Mouse (Mus musculus) CH12.LX (cell line): Measurements from ENCODE around the gene Tnfaip2. TPM values are rescaled to one million over a fixed set of nuclear protein-coding genes. Genes with fewer than 3 reads are reported as not detected.

Experiments used
- DNase-seq: peaks from one replicate; pipeline ENCODE4 v3.0.0-alpha.2; 2013; ENCODE audit errors: extremely low read depth
- H3K27ac ChIP-seq: 2 replicates; pipeline ENCODE4 v1.5.1; 2012; ENCODE audit warnings: low read depth, mild to moderate bottlenecking, control low read depth, moderate library complexity; ENCODE audit not compliant: insufficient read depth
- H3K27me3 ChIP-seq: replicated peaks from 2 replicates; pipeline ENCODE3; 2012; ENCODE audit warnings: inconsistent platforms
- H3K36me3 ChIP-seq, 2 experiments: replicated peaks in 1 of 2; 2 replicates each; pipeline versions ENCODE3 to v1.6.1; 2012; ENCODE audit warnings: inconsistent platforms in 1 of 2, low read length in 1 of 2, mild to moderate bottlenecking in 1 of 2, mixed read lengths in 1 of 2, moderate library complexity in 1 of 2; ENCODE audit not compliant: control insufficient read depth in 1 of 2, insufficient read depth in 1 of 2
- H3K4me1 ChIP-seq, 2 experiments: 2 replicates each; pipeline ENCODE4 v1.6.1; 2012; ENCODE audit warnings: inconsistent platforms in 1 of 2, moderate library complexity in 1 of 2; ENCODE audit not compliant: insufficient read depth in 2 of 2, control insufficient read depth in 1 of 2
- H3K4me2 ChIP-seq: 2 replicates; pipeline ENCODE4 v1.6.1; 2012; ENCODE audit warnings: low read depth, mild to moderate bottlenecking, control low read depth; ENCODE audit not compliant: poor library complexity, insufficient read depth, severe bottlenecking
- H3K4me3 ChIP-seq, 3 experiments: fragments of 150-350 bp in 1 of 3; sonication (generic) in 1 of 3; replicated peaks in 1 of 3; 2 replicates each; pipeline versions ENCODE3 to v1.5.1; 2011 to 2012; ENCODE audit warnings: low read depth in 2 of 3, low read length in 2 of 3, mild to moderate bottlenecking in 2 of 3, moderate library complexity in 2 of 3, control low read depth in 1 of 3, improper control_type of control experiment in 1 of 3, inconsistent platforms in 1 of 3, mixed read lengths in 1 of 3; ENCODE audit not compliant: poor library complexity in 1 of 3
- H3K79me2 ChIP-seq: replicated peaks from 2 replicates; pipeline ENCODE4 v1.6.1; 2012; ENCODE audit warnings: mild to moderate bottlenecking, moderate library complexity; ENCODE audit not compliant: control insufficient read depth, poor library complexity, insufficient read depth, severe bottlenecking; ENCODE audit errors: extremely low read depth
- H3K9ac ChIP-seq: 2 replicates; pipeline ENCODE4 v1.6.1; 2012; ENCODE audit warnings: low read depth, mild to moderate bottlenecking, control low read depth, moderate library complexity; ENCODE audit not compliant: insufficient read depth
- H3K9me3 ChIP-seq: replicated peaks from 2 replicates; pipeline ENCODE3; 2012; ENCODE audit warnings: low read length, inconsistent platforms, mixed read lengths
- BHLHE40 ChIP-seq: IDR thresholded peaks from 2 replicates; pipeline ENCODE4 v1.6.1; 2011; ENCODE audit warnings: mild to moderate bottlenecking, low read depth, low read length, improper control_type of control experiment
- CHD1 ChIP-seq: IDR thresholded peaks from 2 replicates; pipeline ENCODE4 v1.6.1; 2012; ENCODE audit warnings: low read depth, low read length, improper control_type of control experiment, inconsistent platforms
- CHD2 ChIP-seq: IDR thresholded peaks from 2 replicates; pipeline ENCODE4 v1.6.1; 2011; ENCODE audit warnings: low read length, improper control_type of control experiment
- CTCF ChIP-seq, 2 experiments: IDR thresholded peaks in 1 of 2; conservative IDR thresholded peaks in 1 of 2; 2 replicates each; pipeline ENCODE4 v1.5.1; 2011 to 2012; ENCODE audit warnings: low read depth in 2 of 2, low read length in 2 of 2, improper control_type of control experiment in 1 of 2, inconsistent platforms in 1 of 2, mild to moderate bottlenecking in 1 of 2, moderate library complexity in 1 of 2
- E2F4 ChIP-seq: IDR thresholded peaks from 2 replicates; pipeline ENCODE4 v1.6.1; 2011; ENCODE audit warnings: low read depth, low read length, improper control_type of control experiment; ENCODE audit not compliant: insufficient replicate concordance
- EP300 ChIP-seq: IDR thresholded peaks from 2 replicates; pipeline ENCODE4 v1.6.1; 2011; ENCODE audit warnings: low read length, improper control_type of control experiment
- ETS1 ChIP-seq: conservative IDR thresholded peaks from 2 replicates; pipeline ENCODE4 v1.6.1; 2012; ENCODE audit warnings: low read depth, mild to moderate bottlenecking, inconsistent platforms, low read length, improper control_type of control experiment, moderate library complexity
- GABPA ChIP-seq: IDR thresholded peaks from 2 replicates; pipeline ENCODE4 v1.6.1; 2012; ENCODE audit warnings: low read depth, low read length, improper control_type of control experiment, inconsistent platforms; ENCODE audit not compliant: insufficient replicate concordance
- JUN ChIP-seq: IDR thresholded peaks from 2 replicates; pipeline ENCODE4 v1.6.1; 2011; ENCODE audit warnings: low read depth, mild to moderate bottlenecking, low read length, improper control_type of control experiment, moderate library complexity; ENCODE audit not compliant: insufficient read depth
- KAT2A ChIP-seq: IDR thresholded peaks from 2 replicates; pipeline ENCODE4 v1.6.1; 2012; ENCODE audit warnings: low read length, improper control_type of control experiment, inconsistent platforms; ENCODE audit not compliant: insufficient replicate concordance
- MAFK ChIP-seq: IDR thresholded peaks from 2 replicates; pipeline ENCODE4 v1.6.1; 2011; ENCODE audit warnings: low read length, improper control_type of control experiment; ENCODE audit not compliant: insufficient replicate concordance
- MXI1 ChIP-seq: IDR thresholded peaks from 2 replicates; pipeline ENCODE4 v1.6.1; 2011; ENCODE audit warnings: mild to moderate bottlenecking, low read depth, low read length, improper control_type of control experiment
- MYC ChIP-seq: IDR thresholded peaks from 2 replicates; pipeline ENCODE4 v1.6.1; 2011; ENCODE audit warnings: low read depth, mild to moderate bottlenecking, improper control_type of control experiment, low read length
- NELFE ChIP-seq: IDR thresholded peaks from 2 replicates; pipeline ENCODE4 v1.6.1; 2011; ENCODE audit warnings: low read depth, low read length, improper control_type of control experiment
- NRF1 ChIP-seq: IDR thresholded peaks from 2 replicates; pipeline ENCODE4 v1.6.1; 2014; ENCODE audit warnings: low read depth, mild to moderate bottlenecking, inconsistent platforms, low read length, improper control_type of control experiment, moderate library complexity
- PAX5 ChIP-seq: IDR thresholded peaks from 2 replicates; pipeline ENCODE4 v1.6.1; 2012; ENCODE audit warnings: low read length, inconsistent platforms, mixed read lengths
- RAD21 ChIP-seq: IDR thresholded peaks from 2 replicates; pipeline ENCODE4 v1.6.1; 2011; ENCODE audit warnings: low read depth, mild to moderate bottlenecking, low read length, improper control_type of control experiment, moderate library complexity
- RCOR1 ChIP-seq: conservative IDR thresholded peaks from 2 replicates; pipeline ENCODE4 v1.6.1; 2012; ENCODE audit warnings: low read depth, mild to moderate bottlenecking, inconsistent platforms, low read length, improper control_type of control experiment
- SMC3 ChIP-seq: IDR thresholded peaks from 2 replicates; pipeline ENCODE4 v1.6.1; 2011; ENCODE audit warnings: low read depth, low read length, improper control_type of control experiment
- TCF12 ChIP-seq: IDR thresholded peaks from 2 replicates; pipeline ENCODE4 v1.6.1; 2014; ENCODE audit warnings: low read depth, mild to moderate bottlenecking, inconsistent platforms, low read length, improper control_type of control experiment
- USF1 ChIP-seq: IDR thresholded peaks from 2 replicates; pipeline ENCODE4 v1.6.1; 2014; ENCODE audit warnings: low read depth, mild to moderate bottlenecking, inconsistent platforms, low read length, improper control_type of control experiment
- ZC3H11A ChIP-seq: IDR thresholded peaks from 2 replicates; pipeline ENCODE4 v1.6.1; 2012; ENCODE audit warnings: low read depth, mild to moderate bottlenecking, inconsistent platforms, low read length, improper control_type of control experiment
- ZMIZ1 ChIP-seq: IDR thresholded peaks from 2 replicates; pipeline ENCODE4 v1.6.1; 2012; ENCODE audit warnings: low read depth, mild to moderate bottlenecking, inconsistent platforms, low read length, improper control_type of control experiment
- ZNF384 ChIP-seq: IDR thresholded peaks from 2 replicates; pipeline ENCODE4 v1.6.1; 2012; ENCODE audit warnings: low read depth, low read length, improper control_type of control experiment, inconsistent platforms
- dilution Hi-C: fragments of 300-500 bp; cut with MboI; formaldehyde crosslinking; loops from 2 replicates; pipeline ENCODE4 v1.14.3; 2020; ENCODE audit warnings: low sequenced_read_pairs; ENCODE audit not compliant: extremely low pct_unique_long_range_greater_than_20kb, extremely low pct_ligation_motif_present
- in situ Hi-C: fragments of 300-500 bp; cut with MboI; formaldehyde crosslinking; loops from 3 replicates; pipeline ENCODE4 v1.14.3; 2019; ENCODE audit warnings: low sequenced_read_pairs, low pct_ligation_motif_present, low pct_unique_long_range_greater_than_20kb, mixed read lengths
- polyA plus RNA-seq: library from polyadenylated mRNA; unstranded; fragments of >175 nt; gene quantifications from 2 replicates; pipeline ENCODE4 v1.2.1, GENCODE M21; 2012; ENCODE audit warnings: low read depth; ENCODE audit not compliant: insufficient read length
- total RNA-seq, 2 experiments: library from RNA; depleted of rRNA; stranded (reverse); fragments of 300-350 nt in 1 of 2; fragments of >200 nt in 1 of 2; gene quantifications; 2 replicates each; pipeline ENCODE4 v1.2.3; 2012 to 2014

Tnfaip2 gene
- total and polyA plus RNA-seq, 3 experiments, result 0.93 to 2.5 (median 1.4) TPM

- peaks cover 46% of the 10 kb centered on the region for H3K27me3 ChIP-seq
These were observed 29.5 kb upstream of the Tnfaip2 start for GRCm38 (mm10) chr12:111412581-111413284.

GRCm38 (mm10) chr12:111413300-111413699 lies 29.0 kb upstream of the Tnfaip2 start:
- TF ChIP-seq SMC3, result peak; percentile 93
- TF ChIP-seq RAD21, result peak; percentile 70
- TF ChIP-seq CHD2, result no peak
- TF ChIP-seq MYC, result no peak
- no peak for TF ChIP-seq CHD1
- TF ChIP-seq TCF12, result peak; percentile 66; the same call in 1 of the 2 replicates
- TF ChIP-seq ZC3H11A, result peak; percentile 50; the same call in 1 of the 2 replicates
- TF ChIP-seq CTCF (conservative IDR thresholded peaks at IDR 0.05 in 1 of 2, IDR thresholded peaks at IDR 0.05 in 1 of 2; ENCODE audit: low read depth in 2 of 2, low read length in 2 of 2), result peak; percentile 42 to 100; a peak in 3 of 4 replicates
- TF ChIP-seq NRF1, result peak; percentile 22; the same call in 1 of the 2 replicates
- peak; percentile 84; the same call in 1 of the 2 replicates for TF ChIP-seq NELFE
- Histone ChIP-seq H3K4me3 (no peak overlapping the region), H3K79me2 (no peaks in the 10 kb centered on the region), H3K27ac (no peak overlapping the region), H3K4me2 (peak overlapping the region; percentile 72), H3K4me1 (peaks cover 0 to 23% of the 10 kb centered on the region in 2 experiments; a peak in 2 of 4 replicates), H3K27me3 (peaks cover 46% of the 10 kb centered on the region), H3K36me3 (no peaks in the 10 kb centered on the region), H3K9me3 (no peaks in the 10 kb centered on the region), H3K9ac (no peak overlapping the region)
- in situ Hi-C loops, result loop anchor here (10.0 kb wide), 1 partner anchor 138 kb away; the partner anchor contains the start of gene Amn
- DNase-seq, result peak; percentile 84
- dilution Hi-C loops, result no loop called here

More at GRCm38 (mm10) chr12:111412581-111413284, 29.5 kb upstream of the Tnfaip2 start:
- Histone ChIP-seq H3K4me3 (no peak overlapping the region), H3K9me3 (no peaks in the 10 kb centered on the region), H3K36me3 (no peaks in the 10 kb centered on the region), H3K27ac (no peak overlapping the region), H3K4me2 (peak overlapping the region; percentile 72), H3K79me2 (no peaks in the 10 kb centered on the region), H3K9ac (no peak overlapping the region), H3K4me1 (peaks cover 0 to 23% of the 10 kb centered on the region in 2 experiments; a peak in 2 of 4 replicates)
- dilution Hi-C loops, result no loop called here
- in situ Hi-C loops, result loop anchor here (10.0 kb wide), 1 partner anchor 138 kb away; the partner anchor contains the start of gene Amn
- TF ChIP-seq PAX5 (no peak), KAT2A (no peak), USF1 (no peak), MAFK (no peak), RAD21 (no peak), TCF12 (no peak), NRF1 (no peak), MXI1 (no peak), CHD2 (no peak), ZC3H11A (no peak), E2F4 (no peak), ETS1 (no peak), EP300 (no peak), JUN (no peak), ZNF384 (no peak), CTCF (conservative IDR thresholded peaks at IDR 0.05 in 1 of 2, IDR thresholded peaks at IDR 0.05 in 1 of 2; ENCODE audit: low read depth in 2 of 2, low read length in 2 of 2) (no peak), RCOR1 (no peak), ZMIZ1 (no peak), BHLHE40 (no peak), GABPA (no peak)
- no peak for DNase-seq
